Mouse (Mus musculus) liver, embryonic 12.5 days (tissue): ENCODE results near the gene Coil. TPM values are rescaled to one million over a fixed set of nuclear protein-coding genes. Genes with fewer than 3 reads are reported as not detected.
A peak's percentile ranks its signal among the peaks of the same experiment; 100 is the strongest.

Source experiments
- ATAC-seq: fragments of 200-750 bp; cut with Nextera tagmentation; 2 replicates; pipeline ENCODE4 v1.8.0; 2017; ENCODE audit warnings: moderate number of reproducible peaks, mild to moderate bottlenecking, moderate library complexity
- H3K27ac ChIP-seq: fragments of 300-500 bp; sonication (generic); 2 replicates; pipeline ENCODE4 v1.5.1; 2016; ENCODE audit warnings: mild to moderate bottlenecking
- H3K27me3 ChIP-seq: fragments of 300-500 bp; sonication (generic); replicated peaks from 2 replicates; pipeline ENCODE4 v1.6.1; 2016; ENCODE audit warnings: mild to moderate bottlenecking, moderate library complexity
- H3K36me3 ChIP-seq: fragments of 300-500 bp; sonication (generic); 2 replicates; pipeline ENCODE4 v1.6.1; 2016; ENCODE audit warnings: mild to moderate bottlenecking, moderate library complexity
- H3K4me1 ChIP-seq: fragments of 300-500 bp; sonication (generic); 2 replicates; pipeline ENCODE4 v1.6.1; 2016
- H3K4me2 ChIP-seq: fragments of 300-500 bp; sonication (generic); 2 replicates; pipeline ENCODE4 v1.6.1; 2016; ENCODE audit warnings: mild to moderate bottlenecking, moderate library complexity
- H3K4me3 ChIP-seq: fragments of 300-500 bp; sonication (generic); 2 replicates; pipeline ENCODE4 v1.5.1; 2016; ENCODE audit warnings: mild to moderate bottlenecking, moderate library complexity
- H3K9ac ChIP-seq: fragments of 300-500 bp; sonication (generic); 2 replicates; pipeline ENCODE4 v1.6.1; 2016; ENCODE audit warnings: mild to moderate bottlenecking, moderate library complexity
- H3K9me3 ChIP-seq: fragments of 300-500 bp; sonication (generic); replicated peaks from 2 replicates; pipeline ENCODE4 v1.6.1; 2016; ENCODE audit warnings: mild to moderate bottlenecking, moderate library complexity
- WGBS: fragments of 180-500 bp; shearing (Covaris S2); methylation state at CpG from one replicate; pipeline ENCODE4 v1.1.7; 2016; ENCODE audit not compliant: insufficient replicate concordance; 5-methylcytosine and 5-hydroxymethylcytosine counted together
- polyA plus RNA-seq: library from polyadenylated mRNA; unstranded; fragments of >200 nt; fragmentation: Nextera tagmentation; extraction: Ambion mirVana; gene quantifications from 2 replicates; pipeline ENCODE4 v1.2.1, GENCODE M21; 2016

Coil gene
- polyA plus RNA-seq, 1 experiment from 2014 or later = 9.7 TPM

- no peak overlapping the region for H3K27ac ChIP-seq
- no peaks in the 10 kb centered on the region for H3K27me3 ChIP-seq
- H3K4me3 ChIP-seq = no peak overlapping the region
- H3K4me2 ChIP-seq = no peak overlapping the region
- no peak for ATAC-seq
- H3K9me3 ChIP-seq = no peaks in the 10 kb centered on the region
- WGBS = 76% methylated on average over 7 of the region's 7 CpGs
- H3K4me1 ChIP-seq = peaks cover 18% of the 10 kb centered on the region; the same call in 1 of the 2 replicates
- H3K9ac ChIP-seq = no peak overlapping the region
- peaks cover 99% of the 10 kb centered on the region for H3K36me3 ChIP-seq
Measured at GRCm38 (mm10) chr11:89009496-89009895, 39.4 kb downstream of the Coil start.

- WGBS = 73% methylated on average over 5 of the region's 5 CpGs
- Histone ChIP-seq H3K27ac (no peak overlapping the region), H3K4me2 (no peak overlapping the region), H3K36me3 (peaks cover 99% of the 10 kb centered on the region), H3K9me3 (no peaks in the 10 kb centered on the region), H3K4me1 (peaks cover 35% of the 10 kb centered on the region), H3K9ac (no peak overlapping the region), H3K27me3 (no peaks in the 10 kb centered on the region), H3K4me3 (no peak overlapping the region)
- no peak for ATAC-seq
Measured at GRCm38 (mm10) chr11:89012241-89012640, 42.2 kb downstream of the Coil start.

GRCm38 (mm10) chr11:89017514-89018182 is 47.6 kb downstream of the Coil start:
- H3K27me3 ChIP-seq = no peaks in the 10 kb centered on the region
- H3K4me3 ChIP-seq = no peak overlapping the region
- peak; percentile 90 for ATAC-seq
- H3K4me2 ChIP-seq = peak overlapping the region; percentile 53
- H3K9me3 ChIP-seq = no peaks in the 10 kb centered on the region
- peaks cover 84% of the 10 kb centered on the region for H3K36me3 ChIP-seq
- H3K4me1 ChIP-seq = peaks cover 74% of the 10 kb centered on the region
- WGBS = 30% methylated on average over 9 of the region's 9 CpGs
- peak overlapping the region; percentile 77 for H3K27ac ChIP-seq
- no peak overlapping the region for H3K9ac ChIP-seq

DNA sequence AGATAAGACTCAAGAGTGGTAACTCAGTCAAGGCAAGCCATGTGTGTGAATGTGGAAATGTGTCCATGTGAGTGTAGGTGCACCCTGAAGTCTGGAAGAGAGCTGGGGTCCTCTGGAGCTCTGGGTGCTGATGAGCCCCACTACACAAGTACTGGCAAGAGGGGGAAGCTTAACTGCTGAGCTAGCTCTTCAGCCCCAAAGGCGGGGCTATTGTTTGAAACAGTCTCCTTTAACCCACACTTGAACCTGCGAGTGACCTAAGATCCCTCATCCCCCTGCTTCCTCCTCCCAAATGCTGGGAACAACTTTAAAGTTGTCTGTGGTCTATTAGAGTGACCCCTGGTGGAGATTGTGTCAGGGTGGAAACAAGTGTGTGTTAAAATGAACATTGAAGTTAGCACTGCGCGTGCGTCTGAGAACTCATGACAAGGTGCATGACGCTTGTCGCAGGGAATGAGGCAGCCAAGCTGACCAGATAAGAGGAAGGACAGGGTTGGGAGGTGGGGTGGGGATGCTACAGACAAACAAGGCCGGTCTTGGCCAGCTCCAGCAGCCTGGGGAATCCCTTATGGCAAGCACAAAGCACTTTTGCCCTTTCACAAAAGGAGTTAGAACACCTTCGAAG is 50.7 kb downstream of the Coil start:
- peaks cover 53% of the 10 kb centered on the region for H3K36me3 ChIP-seq
- no peaks in the 10 kb centered on the region for H3K9me3 ChIP-seq
- no peak for ATAC-seq
- no peak overlapping the region for H3K9ac ChIP-seq
- WGBS = 55% methylated on average over 9 of the region's 9 CpGs
- no peak overlapping the region for H3K4me2 ChIP-seq
- peaks cover 86% of the 10 kb centered on the region for H3K4me1 ChIP-seq
- H3K27me3 ChIP-seq = no peaks in the 10 kb centered on the region
- no peak overlapping the region for H3K4me3 ChIP-seq
- H3K27ac ChIP-seq = 0 out of 2 replicates have a peak overlapping the region, but pooled peaks have one; percentile 43

GRCm38 (mm10) chr11:89021687-89022086 is 51.6 kb downstream of the Coil start:
- ATAC-seq = no peak
- Histone ChIP-seq H3K36me3 (peaks cover 44% of the 10 kb centered on the region), H3K9me3 (no peaks in the 10 kb centered on the region), H3K4me3 (no peak overlapping the region), H3K4me1 (peaks cover 88% of the 10 kb centered on the region), H3K9ac (no peak overlapping the region), H3K4me2 (peak overlapping the region; percentile 3; the same call in 1 of the 2 replicates), H3K27ac (no peak overlapping the region), H3K27me3 (no peaks in the 10 kb centered on the region)
- WGBS = 50% methylated on average over 7 of the region's 7 CpGs

GRCm38 (mm10) chr11:89022120-89022731 is 52.2 kb downstream of the Coil start:
- WGBS = 31% methylated on average over 8 of the region's 8 CpGs
- Histone ChIP-seq H3K4me2 (peak overlapping the region; percentile 3; the same call in 1 of the 2 replicates), H3K9me3 (no peaks in the 10 kb centered on the region), H3K27ac (peak overlapping the region; percentile 46), H3K36me3 (peaks cover 38% of the 10 kb centered on the region), H3K27me3 (no peaks in the 10 kb centered on the region), H3K4me3 (no peak overlapping the region), H3K9ac (no peak overlapping the region), H3K4me1 (peaks cover 83% of the 10 kb centered on the region)
- ATAC-seq = no peak; the same call in 1 of the 2 replicates

DNA sequence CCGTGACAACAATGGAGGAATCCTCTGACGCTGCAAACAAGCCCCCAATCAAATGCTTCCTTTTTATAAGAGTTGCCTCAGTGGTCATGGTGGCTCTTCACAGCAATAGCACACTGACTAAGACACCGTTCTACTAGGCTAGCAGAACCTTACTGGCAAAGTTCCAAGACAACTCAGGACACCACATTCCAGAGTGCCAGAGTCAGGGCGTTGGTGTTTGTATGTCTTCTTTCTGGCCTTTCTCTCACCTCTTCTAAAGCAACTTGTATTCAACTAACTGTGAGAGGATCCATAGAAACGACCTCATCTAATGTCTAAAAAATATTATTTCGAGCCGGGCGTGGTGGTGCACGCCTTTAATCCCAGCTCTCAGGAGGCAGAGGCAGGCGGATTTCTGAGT is 53.4 kb downstream of the Coil start:
- Histone ChIP-seq H3K9ac (no peak overlapping the region), H3K9me3 (no peaks in the 10 kb centered on the region), H3K4me3 (no peak overlapping the region), H3K27me3 (no peaks in the 10 kb centered on the region), H3K4me1 (peaks cover 81% of the 10 kb centered on the region), H3K36me3 (peaks cover 26% of the 10 kb centered on the region), H3K4me2 (no peak overlapping the region), H3K27ac (peak overlapping the region; percentile 66; the same call in 1 of the 2 replicates)
- ATAC-seq = no peak
- WGBS = 75% methylated on average over 10 of the region's 10 CpGs

DNA sequence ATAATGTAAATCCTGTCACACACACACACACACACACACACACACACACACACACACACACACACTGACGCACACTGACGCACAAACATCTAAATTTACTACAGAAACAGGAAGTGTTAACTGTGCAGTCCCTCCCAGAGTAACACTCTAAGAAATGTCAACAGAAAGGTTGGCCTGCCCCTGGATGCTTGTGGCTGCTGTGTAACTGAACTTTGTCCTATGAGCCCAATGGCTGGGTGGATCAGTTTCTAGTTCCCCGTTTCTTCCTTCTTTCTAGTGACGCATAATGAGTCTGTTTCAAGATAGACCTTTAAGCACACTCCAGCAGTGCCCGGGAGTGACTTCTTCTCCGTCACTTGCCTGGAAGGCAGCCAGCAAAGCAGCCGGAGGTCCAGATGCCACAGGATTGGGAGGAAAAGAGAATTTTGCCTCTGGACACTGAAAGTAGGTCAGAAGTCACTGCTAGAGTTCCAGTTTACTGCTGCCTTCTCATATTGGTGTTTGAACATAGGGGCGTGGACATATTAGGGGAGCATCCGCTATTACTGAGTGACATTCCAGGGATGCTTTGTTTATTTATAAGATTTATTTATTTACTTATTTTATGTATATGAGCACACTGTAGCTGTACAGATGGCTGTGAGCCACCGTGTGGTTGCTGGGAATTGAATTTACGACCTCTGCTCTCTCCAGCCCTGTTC is 54.3 kb downstream of the Coil start:
- ATAC-seq = peak; percentile 42
- Histone ChIP-seq H3K4me1 (peaks cover 81% of the 10 kb centered on the region), H3K27me3 (no peaks in the 10 kb centered on the region), H3K9ac (no peak overlapping the region), H3K36me3 (peaks cover 18% of the 10 kb centered on the region), H3K9me3 (no peaks in the 10 kb centered on the region), H3K27ac (peak overlapping the region; percentile 66), H3K4me3 (no peak overlapping the region), H3K4me2 (no peak overlapping the region)
- 57% methylated on average over 11 of the region's 11 CpGs for WGBS

GRCm38 (mm10) chr11:89025603-89026002 is 55.6 kb downstream of the Coil start:
- Histone ChIP-seq H3K27ac (peak overlapping the region; percentile 66; the same call in 1 of the 2 replicates), H3K27me3 (no peaks in the 10 kb centered on the region), H3K9me3 (no peaks in the 10 kb centered on the region), H3K9ac (no peak overlapping the region), H3K36me3 (peaks cover 5% of the 10 kb centered on the region), H3K4me2 (no peak overlapping the region), H3K4me1 (peaks cover 71% of the 10 kb centered on the region), H3K4me3 (no peak overlapping the region)
- no peak for ATAC-seq
- WGBS = 71% methylated on average over 3 of the region's 3 CpGs

GRCm38 (mm10) chr11:89026117-89026516 is 56.1 kb downstream of the Coil start:
- no peak for ATAC-seq
- H3K36me3 ChIP-seq = no peaks in the 10 kb centered on the region
- H3K9ac ChIP-seq = no peak overlapping the region
- H3K4me2 ChIP-seq = no peak overlapping the region
- peak overlapping the region; percentile 66; the same call in 1 of the 2 replicates for H3K27ac ChIP-seq
- H3K27me3 ChIP-seq = no peaks in the 10 kb centered on the region
- no peaks in the 10 kb centered on the region for H3K9me3 ChIP-seq
- peaks cover 66% of the 10 kb centered on the region for H3K4me1 ChIP-seq
- no peak overlapping the region for H3K4me3 ChIP-seq
- 71% methylated on average over 3 of the region's 3 CpGs for WGBS

- no peak overlapping the region for H3K9ac ChIP-seq
- no peaks in the 10 kb centered on the region for H3K27me3 ChIP-seq
- H3K4me3 ChIP-seq = no peak overlapping the region
- 26% methylated on average over 10 of the region's 10 CpGs for WGBS
- H3K9me3 ChIP-seq = no peaks in the 10 kb centered on the region
- H3K36me3 ChIP-seq = no peaks in the 10 kb centered on the region
- peak overlapping the region; percentile 68 for H3K27ac ChIP-seq
- no peak for ATAC-seq
- H3K4me1 ChIP-seq = peaks cover 48% of the 10 kb centered on the region
- H3K4me2 ChIP-seq = peak overlapping the region; percentile 40
Measured at GRCm38 (mm10) chr11:89027955-89028361, 57.9 kb downstream of the Coil start.
